Mouse (Mus musculus): ENCODE data around the gene Tpk1.

Tpk1 gene

DNA sequence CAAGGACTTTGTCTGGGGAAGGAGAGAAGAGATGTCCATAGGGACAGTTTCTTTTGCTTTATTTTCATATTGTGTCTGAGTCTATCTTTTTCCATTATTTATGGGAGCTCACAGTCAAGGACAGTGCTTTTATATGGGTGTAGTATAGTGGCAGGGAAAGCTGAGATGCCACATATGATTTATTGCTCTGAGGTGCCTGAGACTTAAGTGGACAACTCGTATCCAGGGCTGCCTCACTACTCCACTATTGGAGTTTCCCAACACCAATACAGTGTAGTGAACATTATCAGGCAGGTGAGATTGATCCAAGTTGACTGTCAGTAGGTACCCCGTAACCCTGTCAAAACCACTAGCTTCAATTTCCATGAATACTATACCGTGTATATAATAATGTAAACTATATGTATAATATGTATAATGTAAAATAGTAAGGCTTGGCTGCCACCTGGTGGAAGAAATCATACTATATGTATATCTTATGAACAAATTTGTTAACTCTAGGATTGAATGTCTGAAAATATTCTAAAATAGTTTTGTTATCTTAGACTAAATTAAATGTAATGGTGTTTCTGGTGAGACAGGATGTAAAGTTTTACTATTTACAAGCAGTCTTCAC lies 330.4 kb downstream of the Tpk1 start:
- TF ChIP-seq GATA4 (IDR thresholded peaks at IDR 0.05; ENCODE audit: insufficient replicate concordance, low read length): no peak

DNA sequence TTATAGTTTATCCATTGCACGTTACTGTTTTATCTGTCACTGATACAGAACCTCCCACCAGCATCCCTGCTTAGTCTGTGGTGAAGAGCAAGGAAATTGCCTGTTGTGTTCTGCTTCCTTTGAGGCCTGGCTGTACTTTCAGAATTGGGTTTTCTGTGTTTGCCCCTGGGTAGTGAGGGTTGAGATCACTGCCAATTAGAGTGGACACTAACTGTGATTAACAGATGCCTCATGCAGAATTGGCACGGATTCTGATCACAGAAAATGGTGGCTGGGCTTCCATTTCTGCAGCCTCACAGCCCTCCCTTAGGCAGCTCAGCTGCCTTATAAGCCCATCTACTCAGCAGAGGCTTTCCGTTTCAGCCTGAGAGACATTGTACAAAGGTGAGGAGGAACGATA lies 332.6 kb downstream of the Tpk1 start:
- TF ChIP-seq GATA4 (IDR thresholded peaks at IDR 0.05; ENCODE audit: insufficient replicate concordance, low read length): no peak

DNA sequence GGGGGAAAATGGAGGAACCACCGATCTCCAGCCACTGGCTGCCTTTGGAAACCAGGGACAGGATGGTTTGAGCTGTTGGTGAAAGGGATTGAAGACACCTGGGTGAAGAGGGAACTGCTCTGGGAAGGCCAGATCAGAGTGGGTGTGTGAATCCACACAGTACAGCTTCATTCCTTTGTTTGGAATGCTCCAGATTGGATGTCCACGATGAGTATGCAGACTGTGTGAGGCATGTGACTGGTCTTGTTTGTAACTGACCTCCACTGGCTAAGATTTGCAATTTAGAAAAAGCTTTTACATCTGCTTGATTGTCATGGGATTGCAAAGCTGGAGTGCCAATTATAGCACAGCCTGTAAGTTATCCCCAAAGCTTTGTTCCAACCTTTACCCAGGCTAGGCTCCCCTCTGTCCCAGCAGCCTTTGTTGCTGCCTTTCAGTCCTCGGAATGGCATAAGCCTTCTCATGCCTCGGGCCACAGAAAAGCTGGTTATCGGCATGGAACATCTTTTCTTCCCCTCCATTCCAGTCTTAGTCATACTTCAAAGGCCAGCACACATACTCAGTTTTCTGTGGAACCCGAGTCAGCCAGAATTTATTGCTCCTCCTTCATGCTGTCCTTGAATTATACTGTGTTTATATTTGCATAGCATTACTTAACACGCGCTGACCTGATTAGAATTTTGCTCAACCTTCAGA lies 353.0 kb downstream of the Tpk1 start:
- TF ChIP-seq GATA4 (IDR thresholded peaks at IDR 0.05; ENCODE audit: insufficient replicate concordance, low read length): no peak

DNA sequence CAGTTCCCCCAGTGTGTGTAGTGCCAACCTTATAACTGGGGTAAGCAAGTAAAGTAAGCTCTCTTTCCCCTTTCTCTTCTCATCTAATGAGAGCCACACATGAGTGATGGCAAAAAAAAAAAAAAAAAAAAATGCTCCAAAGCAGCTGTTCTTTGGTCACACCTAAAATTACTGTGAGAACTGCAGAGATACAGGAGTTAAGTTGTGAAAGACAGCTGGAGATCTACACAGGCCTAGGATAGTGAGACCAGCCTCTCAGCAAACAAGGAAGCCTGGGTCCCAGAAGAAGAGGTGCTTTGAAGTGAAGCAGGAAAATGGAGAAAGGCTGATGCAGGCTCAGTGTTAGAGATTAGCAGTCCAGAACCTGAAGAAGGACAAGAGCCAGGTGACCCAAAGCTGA lies 353.5 kb downstream of the Tpk1 start:
- no peak for TF ChIP-seq GATA4 (IDR thresholded peaks at IDR 0.05; ENCODE audit: insufficient replicate concordance, low read length)

DNA sequence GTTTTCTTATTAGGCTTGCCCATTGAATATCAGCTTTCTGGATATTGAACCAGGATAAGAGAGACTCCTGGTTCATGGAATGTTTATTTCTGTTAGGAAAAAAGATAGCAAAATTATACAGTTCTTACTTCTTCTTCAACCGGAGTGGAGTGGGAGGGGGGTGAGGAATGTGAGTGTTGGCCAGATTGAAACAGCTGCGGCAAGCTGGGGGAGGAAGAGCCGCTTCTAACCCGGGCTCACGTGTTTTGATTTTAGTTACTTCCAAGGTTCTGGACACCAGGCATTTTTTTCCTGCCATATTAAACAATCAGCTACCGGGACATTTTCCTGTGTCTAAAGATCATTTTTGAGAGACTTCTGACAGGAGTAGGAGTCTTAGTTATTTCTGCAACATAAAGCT lies 356.0 kb downstream of the Tpk1 start:
- TF ChIP-seq GATA4 (IDR thresholded peaks at IDR 0.05; ENCODE audit: insufficient replicate concordance, low read length): no peak

DNA sequence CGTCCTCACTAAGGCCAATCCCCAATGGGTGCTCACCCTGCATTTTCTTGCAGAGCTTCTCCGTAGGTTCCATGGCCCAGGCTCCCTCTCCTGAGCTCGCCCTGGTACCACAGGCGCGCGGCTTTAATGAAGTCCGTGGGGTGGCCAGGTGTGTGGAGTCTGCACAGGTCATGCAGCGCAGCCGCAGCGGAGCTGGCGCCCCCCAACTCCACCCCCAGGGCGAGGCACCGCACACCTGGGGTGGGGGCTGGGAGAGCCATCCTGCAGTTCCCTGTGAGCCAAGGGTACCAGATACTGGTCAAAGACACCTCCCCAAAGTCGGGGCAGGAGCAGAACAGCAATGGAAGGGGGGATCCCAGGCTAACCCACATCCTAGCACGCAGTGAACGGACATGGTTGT lies 356.6 kb downstream of the Tpk1 start, which contains the start of gene Nobox:
Nobox (minus strand) TSS at position 101 of the 400 bp plus-strand sequence.
- no peak for TF ChIP-seq GATA4 (IDR thresholded peaks at IDR 0.05; ENCODE audit: insufficient replicate concordance, low read length)

DNA sequence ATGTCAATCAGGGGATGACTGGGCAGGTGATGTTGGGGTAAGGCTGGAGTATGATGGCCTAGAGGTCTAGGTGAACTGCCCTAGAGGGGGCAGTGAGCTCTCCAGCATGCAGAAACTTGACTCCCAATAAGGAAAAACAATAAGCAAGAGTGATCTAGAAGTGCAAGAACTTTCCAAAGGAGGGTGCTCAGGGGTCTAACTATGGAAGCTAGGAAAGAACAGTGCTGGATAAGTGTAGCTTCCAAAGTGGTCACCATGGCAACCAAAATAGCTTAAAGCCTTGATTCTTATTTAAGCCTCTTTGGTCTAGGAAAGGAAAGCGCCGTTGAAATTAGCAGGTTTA lies 368.6 kb downstream of the Tpk1 start:
- no peak for TF ChIP-seq GATA4 (IDR thresholded peaks at IDR 0.05; ENCODE audit: insufficient replicate concordance, low read length)

DNA sequence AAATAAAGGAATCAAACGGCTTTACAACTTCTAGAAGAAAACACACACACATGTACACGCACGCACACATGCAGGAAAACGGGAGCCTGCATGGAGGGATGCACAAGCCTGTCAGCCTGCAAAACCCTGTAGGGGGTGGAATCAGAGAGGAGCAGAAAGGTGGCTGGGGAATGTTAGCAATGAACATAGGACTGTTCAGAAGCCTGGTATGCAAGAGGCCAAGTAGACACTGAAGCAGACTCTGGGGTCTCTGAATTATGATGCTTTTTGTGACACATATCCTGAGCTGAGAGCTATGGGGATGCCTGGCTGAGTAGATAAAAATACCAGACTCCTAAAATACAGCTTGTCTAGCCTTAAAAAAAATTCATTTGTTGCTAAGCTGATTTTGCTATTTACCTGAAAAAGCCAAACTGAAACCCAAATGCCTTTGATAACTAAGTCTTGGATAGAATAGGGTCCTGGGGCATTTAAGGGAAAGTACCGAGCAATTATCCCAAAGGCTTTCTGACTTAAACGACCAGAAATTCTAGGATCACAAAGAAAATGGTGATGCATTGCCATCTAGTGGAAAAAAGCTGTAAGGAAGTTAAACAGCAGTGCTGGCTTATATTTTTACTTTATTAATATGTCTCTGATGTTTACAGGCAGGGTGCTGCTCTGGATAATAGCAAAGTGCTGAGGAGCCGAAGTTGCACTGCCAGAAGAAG lies 369.1 kb downstream of the Tpk1 start:
- no peak for TF ChIP-seq GATA4 (IDR thresholded peaks at IDR 0.05; ENCODE audit: insufficient replicate concordance, low read length)

DNA sequence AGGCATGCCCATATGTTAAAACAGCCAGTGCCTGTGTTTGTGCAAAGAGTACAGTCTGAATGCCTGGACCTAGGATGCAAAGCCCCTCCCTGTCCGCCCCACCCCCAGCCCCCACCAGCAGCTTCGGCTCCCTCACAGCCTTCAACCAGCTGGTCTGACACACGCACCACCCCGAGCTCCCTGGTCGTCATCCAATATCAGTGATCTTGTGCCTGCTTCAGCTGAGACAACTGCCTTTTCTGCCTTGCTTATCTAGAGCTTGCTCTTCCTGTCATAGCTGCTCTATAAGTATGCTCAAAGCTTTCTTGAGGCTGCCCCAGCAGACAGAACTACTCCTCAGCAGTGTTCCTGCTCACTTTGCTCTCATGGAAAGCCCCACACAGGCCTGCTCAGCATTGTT lies 370.2 kb downstream of the Tpk1 start:
- TF ChIP-seq GATA4 (IDR thresholded peaks at IDR 0.05; ENCODE audit: insufficient replicate concordance, low read length): peak; percentile 22; the same call in 1 of the 2 replicates

Data from liver, adult (tissue).